Mouse (Mus musculus) large intestine, adult 2 months (tissue): ENCODE measurements around the gene Tmem44. TPM values are rescaled to one million over a fixed set of nuclear protein-coding genes. Genes with fewer than 3 reads are reported as not detected.

Experiments
- DNase-seq: peaks from one replicate; pipeline ENCODE4 v3.0.0-alpha.2; 2012; ENCODE audit warnings: low read depth, low spot score
- WGBS: fragments of 180-500 bp; shearing (Covaris S2); methylation state at CpG from one replicate; pipeline ENCODE4 v1.1.7; 2018; 5-methylcytosine and 5-hydroxymethylcytosine counted together
- polyA plus RNA-seq: library from polyadenylated mRNA; depleted of rRNA; stranded (reverse); fragments of >200 nt; gene quantifications from 2 replicates; pipeline ENCODE4 v1.2.3, GENCODE M21; 2012; rRNA removed

Gene Tmem44
- 2.6 and 4.0 TPM in 2 replicates for polyA plus RNA-seq

DNA sequence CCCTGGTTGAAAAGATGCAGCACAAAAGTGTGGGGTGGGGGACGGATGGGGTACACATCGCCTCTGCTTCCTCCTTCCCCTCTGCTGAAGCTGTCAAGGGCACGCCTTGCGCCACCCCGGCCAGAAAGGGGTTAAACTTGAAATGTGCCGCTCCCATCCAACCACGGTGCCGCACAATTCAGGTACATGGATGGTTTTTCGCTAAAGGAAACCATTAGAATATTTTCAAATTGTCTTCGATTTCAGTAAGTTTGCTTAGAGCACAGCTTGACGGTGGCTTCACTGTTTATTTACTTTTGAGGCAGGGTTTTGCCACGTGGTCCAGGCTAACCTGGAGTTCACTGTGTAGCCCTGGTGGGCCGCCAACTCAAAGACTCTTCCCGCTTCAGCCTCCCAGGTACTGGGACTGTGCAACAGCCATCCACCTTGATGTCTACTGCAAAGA, at the start of gene Tmem44:
Tmem44 (minus strand) TSS at position 95 of the 445 bp plus-strand sequence.
- WGBS: 6% methylated on average over 14 of the region's 14 CpGs
- no peak for DNase-seq

DNA sequence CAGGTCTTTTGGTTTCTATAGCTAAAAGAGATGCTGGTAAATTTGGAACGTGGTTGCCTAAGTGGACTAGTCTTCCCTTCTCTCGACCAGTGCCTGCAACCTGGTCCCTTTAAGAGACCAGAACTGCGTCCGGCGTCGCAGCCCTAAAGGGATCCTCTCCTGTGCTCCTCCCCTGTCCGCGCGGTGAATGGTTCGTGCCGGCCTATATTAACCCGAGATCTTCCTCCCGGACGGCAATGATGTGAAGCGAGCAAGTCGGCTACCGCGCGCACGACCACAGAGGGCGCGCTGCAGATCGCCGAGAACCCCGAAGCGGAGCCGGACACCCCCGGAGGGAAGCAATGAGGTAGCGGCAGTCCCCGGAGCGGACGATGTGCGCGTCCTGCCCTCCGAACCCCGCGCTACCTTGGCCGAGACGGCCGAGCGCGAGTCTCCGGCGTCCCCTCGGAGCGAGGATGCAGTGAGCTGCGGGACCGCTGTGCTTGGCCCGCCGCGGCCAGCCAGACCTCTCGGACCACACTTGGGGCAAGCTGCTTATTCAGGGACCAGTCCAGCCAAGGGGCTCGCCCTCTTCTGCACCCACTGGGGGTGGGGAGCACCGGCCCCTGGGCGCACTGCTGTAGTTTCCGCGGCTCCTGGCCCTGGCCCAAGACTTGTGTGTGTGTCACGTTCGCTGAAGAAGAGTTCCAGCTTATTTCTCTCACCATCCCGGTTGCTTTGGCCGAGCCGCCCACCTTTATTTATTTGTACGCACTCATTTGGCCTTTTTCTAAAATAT, 49.0 kb upstream of the Tmem44 start, which contains the start of gene Fam43a:
Fam43a (plus strand) TSS at position 233 of the 778 bp plus-strand sequence.
- peak; percentile 73 for DNase-seq
- WGBS: under 1% methylated on average over 63 of the region's 63 CpGs

DNA sequence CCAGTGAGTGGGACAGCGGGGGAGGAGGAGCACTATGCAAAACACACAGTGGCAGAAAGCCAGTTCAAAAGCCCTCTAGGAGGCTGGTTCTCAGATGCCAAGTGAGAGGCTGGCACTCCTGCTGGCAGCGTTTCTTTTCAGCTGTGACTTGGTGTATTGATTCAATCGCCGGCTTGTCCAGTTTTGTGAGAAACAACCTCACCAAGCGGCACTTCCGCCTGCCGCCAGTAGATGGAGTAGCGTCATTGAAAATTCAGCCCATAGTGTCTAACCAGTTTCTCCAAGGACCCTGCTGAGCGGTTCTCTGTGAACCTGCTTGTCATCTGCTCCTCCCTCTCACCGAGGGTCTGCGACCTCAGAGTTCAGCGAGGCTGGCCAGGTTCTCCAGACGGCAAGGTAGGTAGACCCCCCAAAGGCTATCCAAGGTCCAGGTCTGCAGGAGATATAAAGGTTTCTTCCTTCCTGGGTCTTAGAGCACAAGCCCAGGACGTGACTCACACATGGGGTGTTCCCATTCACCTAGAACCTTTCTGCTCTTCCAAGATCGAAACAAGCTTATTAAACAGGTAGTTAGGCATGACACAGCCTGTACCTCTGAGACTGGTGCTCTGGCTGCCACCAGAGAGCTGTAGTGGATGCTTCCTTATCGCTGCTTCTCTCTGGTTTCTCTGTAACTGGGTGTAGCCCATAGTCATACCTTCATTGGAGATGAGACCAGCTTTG, 46.5 kb upstream of the Tmem44 start:
- DNase-seq: peak; percentile 78
- WGBS: 4% methylated on average over 16 of the region's 16 CpGs

DNA sequence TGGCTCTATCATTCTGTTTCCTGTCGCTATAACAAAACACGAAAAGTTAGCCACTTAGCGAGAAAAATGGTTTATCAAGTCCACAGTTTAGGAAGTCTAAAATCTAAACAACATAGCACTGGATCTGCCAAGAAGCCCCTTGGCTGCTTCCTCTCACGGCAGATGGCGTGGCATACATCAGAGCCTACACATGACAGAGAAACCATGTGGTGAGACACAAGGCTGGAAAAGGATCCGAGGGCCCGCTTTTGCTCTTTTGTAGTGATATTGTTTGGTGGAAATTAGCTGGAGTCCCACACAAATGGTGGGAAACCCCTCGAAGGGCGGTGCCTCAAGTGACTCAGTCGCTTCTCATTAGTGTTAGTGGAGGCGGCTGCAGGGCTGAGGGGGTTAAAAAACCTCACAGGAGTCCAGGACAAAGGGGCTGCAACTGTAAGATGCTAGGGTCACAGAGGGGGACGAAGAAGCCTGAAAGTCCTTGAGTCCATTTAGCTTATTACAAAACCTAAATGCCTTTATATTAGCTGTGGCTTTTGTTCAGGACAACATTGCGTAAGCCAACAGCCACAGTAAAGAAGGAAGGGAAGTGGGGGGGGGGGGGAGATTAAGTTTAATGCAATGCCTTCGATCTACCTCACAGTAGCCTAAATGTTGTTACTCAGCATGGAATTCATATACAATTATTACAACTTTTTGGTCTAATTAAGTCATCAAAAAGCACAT, 45.4 kb upstream of the Tmem44 start:
- WGBS: 73% methylated on average over 14 of the region's 14 CpGs
- no peak for DNase-seq

DNA sequence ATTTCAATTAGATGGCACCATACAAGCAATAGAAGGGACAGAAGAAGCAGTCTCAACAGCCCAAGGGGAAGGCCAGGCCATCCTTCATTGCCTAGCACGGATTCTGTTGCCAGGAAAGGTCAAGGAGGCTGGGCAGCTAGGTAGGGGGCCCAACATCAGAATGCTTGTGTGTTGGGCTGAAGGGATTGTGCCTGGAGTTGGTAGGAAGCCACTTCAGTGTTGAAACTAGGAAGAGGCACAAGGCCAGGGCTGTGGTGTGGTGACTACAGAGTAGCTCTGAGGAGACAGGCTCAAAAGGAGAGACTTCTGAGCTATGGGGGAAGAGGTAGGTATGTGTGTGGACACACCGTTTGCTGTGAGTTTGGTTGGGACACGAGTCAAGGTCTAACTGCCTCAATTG, 44.7 kb upstream of the Tmem44 start:
- DNase-seq: no peak
- 59% methylated on average over 3 of the region's 3 CpGs for WGBS

DNA sequence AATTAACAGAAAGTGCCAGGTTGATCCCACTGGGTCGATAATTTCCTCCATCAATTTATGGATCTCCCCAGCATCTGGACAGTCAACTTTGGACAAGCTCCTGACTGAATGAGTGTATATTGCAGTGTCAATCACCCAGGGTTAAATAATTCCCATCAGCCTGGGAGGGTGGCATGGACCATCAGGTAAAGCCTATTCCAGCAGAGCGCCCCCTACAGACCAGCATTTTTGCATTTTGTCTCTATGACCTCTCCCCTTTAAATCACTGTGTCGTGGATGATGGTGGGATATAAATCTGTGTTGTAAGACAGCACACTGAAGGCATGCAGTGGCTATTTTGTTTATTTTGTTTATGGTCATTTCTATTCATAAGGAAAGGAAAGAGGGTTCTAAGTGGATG, 41.3 kb upstream of the Tmem44 start:
- WGBS: 41% methylated on average over 3 of the region's 3 CpGs
- no peak for DNase-seq

DNA sequence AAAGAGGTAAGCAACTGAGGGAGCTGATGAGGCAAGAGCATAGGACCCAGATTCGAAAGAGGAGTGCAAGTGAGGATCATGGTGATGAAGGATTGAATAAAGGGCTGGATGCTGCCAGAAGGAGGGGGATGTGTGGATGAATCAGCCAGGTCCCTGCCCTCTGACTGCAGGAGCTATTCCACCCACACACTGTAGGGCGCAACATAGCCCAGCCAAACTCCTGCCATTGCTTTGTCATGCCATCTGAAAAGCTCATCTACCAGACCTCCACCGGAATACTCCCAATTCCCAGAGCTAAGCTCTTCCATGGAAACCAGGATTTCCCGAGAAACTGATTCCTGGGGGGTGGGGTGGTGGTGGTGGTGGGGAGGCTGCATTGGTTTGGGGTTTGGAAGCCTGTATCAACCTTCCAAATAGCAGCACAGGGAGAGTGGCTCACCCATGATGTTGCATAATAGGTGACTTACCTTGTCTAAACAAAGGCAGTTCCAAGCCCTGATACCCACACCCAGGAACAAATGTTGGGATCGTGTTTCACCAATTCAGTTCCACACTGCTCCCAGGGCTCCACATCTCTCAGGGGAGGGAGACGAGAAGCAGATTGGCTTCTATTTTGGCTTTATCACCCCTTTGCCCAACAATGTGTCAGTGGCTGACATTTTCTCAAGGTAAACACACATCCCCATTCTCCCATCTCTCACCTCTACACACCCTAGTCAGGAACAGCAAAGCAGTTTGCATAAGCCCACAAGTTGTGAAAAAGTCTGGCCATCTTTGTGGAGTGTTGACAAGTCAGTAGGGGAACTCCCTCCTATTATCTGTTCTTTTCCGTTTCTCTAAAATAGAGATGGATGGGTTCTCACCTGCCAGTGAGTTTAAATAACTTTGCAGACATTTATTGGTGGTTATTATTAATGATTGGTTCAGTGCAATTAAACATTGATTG, 39.9 kb upstream of the Tmem44 start:
- WGBS: 32% methylated on average over 7 of the region's 7 CpGs
- DNase-seq: no peak

DNA sequence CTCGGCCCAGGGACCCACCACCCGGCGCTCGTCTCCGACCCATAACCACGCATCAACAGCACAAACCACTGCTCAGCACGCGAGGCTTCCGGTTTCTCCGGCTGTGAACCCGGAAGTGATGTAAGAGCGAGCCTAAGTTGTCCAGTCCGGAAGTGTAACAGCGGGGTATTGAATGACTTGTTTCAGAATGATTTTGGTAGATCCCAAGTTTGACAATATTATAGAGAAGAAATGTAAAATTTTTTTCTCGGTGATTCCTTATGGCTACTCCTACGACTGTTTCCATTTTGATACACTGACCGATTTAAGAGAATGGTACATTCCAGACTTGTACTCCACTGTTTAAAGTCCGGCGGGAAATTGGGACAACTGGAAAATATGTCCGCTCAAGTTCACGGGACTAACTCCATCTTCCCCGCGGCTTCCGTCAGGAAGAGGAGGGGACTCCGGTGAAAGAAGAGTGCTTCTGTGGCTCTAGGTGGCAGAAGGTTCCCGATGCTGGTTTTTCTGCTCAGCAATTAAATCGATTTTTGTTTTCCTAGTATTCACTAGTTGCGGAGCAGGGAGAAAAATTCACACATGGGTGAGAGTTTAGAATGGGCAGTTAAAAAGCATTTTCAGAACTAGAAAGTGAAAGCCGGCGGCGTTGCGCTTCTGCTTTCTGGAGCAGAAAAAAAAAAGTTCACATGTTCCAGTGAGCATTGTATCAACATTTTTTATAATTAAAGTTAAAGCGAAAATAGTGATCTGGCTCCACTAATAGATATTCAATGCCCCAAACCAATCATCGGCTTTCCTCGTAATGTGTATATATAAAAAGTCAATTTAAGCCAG, 37.1 kb upstream of the Tmem44 start, which contains the start of gene Lsg1:
Lsg1 (minus strand) TSS at position 99 of the 834 bp plus-strand sequence.
- WGBS: under 1% methylated on average over 35 of the region's 35 CpGs
- DNase-seq: peak; percentile 95

DNA sequence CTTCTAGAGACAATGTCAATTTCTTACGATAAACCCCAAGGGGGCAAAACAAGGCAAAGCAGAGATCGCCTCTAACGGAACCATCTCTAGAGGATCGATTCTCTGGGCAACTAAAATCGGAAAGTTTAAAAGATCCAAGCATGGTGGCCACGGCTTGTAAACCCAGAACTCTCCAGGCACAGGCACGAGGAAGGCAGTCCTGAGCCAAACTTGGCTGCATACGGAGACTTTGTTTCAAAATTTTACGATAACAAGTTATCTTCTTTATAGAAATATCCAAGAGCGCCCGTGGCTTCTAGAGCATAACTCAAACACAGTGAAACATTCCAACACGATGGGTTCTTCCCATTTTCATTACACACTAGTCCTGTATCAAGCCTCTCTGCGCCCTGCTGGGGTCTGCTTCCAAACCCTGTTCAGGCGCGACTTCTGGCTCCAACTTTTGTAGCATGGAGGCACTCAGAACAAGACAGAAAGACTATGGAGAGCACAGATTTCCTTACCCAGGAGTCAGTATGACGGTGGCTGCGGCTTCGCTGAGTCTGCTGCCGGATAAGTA, 36.4 kb upstream of the Tmem44 start:
- under 1% methylated on average over 19 of the region's 19 CpGs for WGBS
- DNase-seq: no peak

DNA sequence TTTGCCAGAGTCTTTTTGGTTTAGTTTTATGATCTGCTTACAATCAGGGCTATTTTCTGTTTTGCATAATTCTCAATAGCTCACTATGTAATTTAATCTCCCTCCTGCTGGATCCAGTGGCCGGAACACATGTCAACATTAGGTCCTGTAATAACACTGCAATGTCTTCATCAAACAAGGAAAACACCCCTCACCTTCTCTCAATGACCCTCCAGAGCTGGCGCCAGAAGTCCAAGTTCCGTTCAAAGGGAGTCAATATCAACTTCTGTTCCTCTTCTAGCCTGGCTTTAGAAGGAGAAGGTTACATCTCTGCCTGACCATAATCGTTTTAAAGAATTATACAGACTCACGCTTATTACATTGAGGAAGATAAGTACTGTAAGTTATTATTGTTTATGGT, 30.1 kb upstream of the Tmem44 start:
- 70% methylated on average over 5 of the region's 5 CpGs for WGBS
- DNase-seq: no peak

DNA sequence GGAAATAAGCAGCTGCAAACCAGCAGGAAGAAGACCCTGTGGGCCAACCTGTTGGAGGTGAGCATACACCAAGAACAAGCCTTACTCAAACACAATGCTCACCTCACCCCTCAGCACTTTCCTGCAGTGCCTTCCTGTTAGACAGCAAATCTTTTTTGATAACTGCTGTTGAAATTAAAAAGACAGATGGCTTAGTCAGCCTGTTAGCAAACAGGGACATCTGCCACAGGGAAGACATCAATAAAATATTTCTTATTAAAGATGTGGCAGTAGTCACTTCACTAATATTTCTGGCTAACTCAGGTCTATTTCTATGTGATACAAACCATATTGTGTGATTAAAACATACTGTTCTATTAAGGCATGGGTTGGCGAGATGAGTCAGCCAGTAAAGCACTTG, 25.8 kb upstream of the Tmem44 start:
- WGBS: 92% methylated on average over 1 of the region's 1 CpGs
- no peak for DNase-seq

DNA sequence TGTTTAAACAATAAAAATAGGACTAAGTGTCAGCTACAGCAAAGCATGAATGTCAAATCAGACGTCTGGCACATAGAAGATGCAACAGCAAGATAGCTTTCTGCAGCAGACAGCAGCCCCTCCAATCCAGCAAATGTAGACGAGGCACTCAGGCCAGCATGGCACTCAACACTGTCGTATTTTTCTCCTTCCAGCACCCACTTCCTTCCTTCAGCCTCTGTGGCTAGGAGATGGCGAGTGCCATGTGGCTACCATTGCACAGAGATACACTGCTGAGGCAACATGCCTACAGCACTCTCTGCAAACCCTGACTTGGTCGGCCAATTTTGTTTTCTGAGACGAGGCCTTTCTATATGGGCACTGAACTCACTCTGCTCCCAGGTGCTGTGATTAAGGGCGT, 25.2 kb upstream of the Tmem44 start:
- WGBS: 87% methylated on average over 7 of the region's 7 CpGs
- no peak for DNase-seq

DNA sequence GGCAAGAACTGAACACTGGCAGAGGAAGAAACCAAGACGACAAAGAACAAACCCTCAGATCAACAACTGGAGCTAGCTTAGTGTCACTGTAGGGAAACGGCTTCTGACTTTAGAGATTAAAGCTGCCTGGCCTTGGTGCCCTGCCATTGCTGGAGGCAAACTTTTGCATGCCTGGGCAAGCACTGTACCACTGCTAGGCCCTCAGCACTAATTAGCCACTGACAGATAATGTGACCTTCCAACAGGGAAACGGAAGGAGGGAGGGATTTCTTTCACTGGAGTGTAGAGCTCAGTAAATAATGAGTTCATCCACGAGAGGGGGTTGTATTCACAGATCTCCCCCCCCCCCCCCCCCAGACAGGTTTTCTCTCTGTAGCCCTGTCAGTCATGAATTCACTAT, 21.6 kb upstream of the Tmem44 start:
- no peak for DNase-seq
- WGBS: 73% methylated on average over 4 of the region's 4 CpGs

DNA sequence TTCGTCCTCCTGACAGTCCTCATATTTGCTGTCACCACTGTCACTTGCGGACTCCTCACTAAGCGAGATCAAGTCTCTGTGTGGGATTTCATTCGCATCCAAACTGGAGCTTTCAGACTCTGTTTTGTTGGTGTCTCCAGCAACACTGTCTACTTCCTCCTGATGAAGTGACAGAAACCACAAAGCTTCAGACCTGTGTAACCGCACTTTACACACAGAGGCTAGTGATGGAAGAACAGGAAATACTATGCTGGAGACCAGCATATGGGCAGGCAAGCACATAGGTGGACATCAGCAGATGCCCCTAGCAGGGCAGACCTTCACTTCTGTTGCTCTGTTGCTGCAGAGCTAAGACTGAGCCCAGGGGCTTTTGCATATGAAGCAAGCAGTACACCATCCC, 20.7 kb upstream of the Tmem44 start:
- WGBS: 94% methylated on average over 5 of the region's 5 CpGs
- DNase-seq: no peak

DNA sequence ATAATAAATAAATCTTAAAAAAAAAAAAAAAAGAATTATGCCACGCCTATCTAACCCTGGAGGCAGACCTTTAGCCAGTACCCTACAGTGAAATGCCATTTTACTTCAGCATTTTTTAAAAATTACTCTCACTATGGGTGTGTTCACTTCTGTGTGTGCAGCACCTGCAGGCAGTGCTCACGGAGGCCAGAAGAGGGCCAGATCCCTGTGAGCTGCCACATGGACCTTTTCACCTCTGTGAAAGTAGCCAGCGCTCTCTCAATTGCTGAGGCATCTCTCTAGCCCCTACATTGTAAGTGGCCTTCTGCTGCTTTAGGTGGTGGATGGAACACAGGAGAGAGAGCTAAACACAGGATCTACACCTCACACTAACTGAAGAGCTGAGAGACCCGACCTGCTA, 19.5 kb upstream of the Tmem44 start:
- WGBS: 95% methylated on average over 4 of the region's 4 CpGs
- DNase-seq: no peak

DNA sequence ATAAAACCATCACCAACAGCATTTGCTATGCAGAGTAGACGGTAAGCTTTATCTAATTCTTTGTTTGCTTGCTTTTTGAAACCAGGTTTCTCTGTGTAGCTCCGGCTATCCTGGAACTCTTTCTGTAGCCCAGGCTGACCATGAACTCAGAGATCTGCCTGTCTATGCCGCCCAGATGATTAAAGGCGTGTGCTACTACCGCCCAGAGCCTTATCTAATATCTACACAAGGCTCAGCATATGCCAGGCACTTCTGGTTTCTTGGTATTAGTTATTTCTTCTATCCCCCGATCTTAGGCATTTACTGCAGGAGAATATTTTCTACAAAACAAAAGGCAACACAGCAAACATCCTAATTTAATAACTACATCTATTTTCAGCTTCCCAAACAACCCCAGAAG, 15.0 kb upstream of the Tmem44 start:
- DNase-seq: no peak
- WGBS: 86% methylated on average over 6 of the region's 6 CpGs

DNA sequence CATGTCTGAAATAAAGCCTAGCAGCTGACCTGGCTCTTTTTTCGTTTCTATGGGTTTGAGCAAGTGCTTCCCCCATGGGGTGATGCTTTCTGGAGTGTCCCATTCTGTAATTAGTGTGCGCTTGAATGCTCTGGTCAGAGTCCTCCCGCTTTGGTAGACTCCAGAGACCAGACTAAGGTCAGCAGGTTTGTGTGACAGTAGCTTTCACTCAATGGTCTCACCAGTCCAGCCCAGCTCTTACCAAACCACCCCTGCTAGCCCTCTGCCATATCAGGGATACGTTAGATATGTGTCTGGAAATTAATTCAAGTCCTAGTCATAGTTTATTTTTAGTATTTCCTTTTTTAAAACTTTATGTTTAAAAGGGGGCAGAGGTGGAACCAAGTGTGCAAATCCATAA, 10.0 kb upstream of the Tmem44 start:
- no peak for DNase-seq
- WGBS: 91% methylated on average over 4 of the region's 4 CpGs
